Mouse (Mus musculus): ENCODE results near the gene Mllt1. TPM values are rescaled to one million over a fixed set of nuclear protein-coding genes. Genes with fewer than 3 reads are reported as not detected.
"Not testable (repeated sequence)": the region's sequence is repeated elsewhere in the genome, so short reads cannot be mapped to it uniquely, and the experiment has no call there.

The Mllt1 gene
- total RNA-seq, 2 experiments from 2014 or later: 68.7 to 72.0 TPM

- no peak for DNase-seq (ENCODE audit: low spot score in 2 of 2)
Measured at GRCm38 (mm10) chr17:56936731-56937130, 1.5 kb upstream of the Mllt1 start.

- peak in 1 of 2 experiments; percentile 66 for DNase-seq (ENCODE audit: low spot score in 2 of 2)
Measured at GRCm38 (mm10) chr17:56934545-56935330, 477 bp downstream of the Mllt1 start.

- no peak for DNase-seq (ENCODE audit: low spot score in 2 of 2)
Measured at GRCm38 (mm10) chr17:56933395-56933794, 1.8 kb downstream of the Mllt1 start.

- no peak for DNase-seq (ENCODE audit: low spot score in 2 of 2)
Measured at GRCm38 (mm10) chr17:56930026-56930425, 5.2 kb downstream of the Mllt1 start.

- DNase-seq (ENCODE audit: low spot score in 2 of 2): no peak
Measured at GRCm38 (mm10) chr17:56929530-56929929, 5.7 kb downstream of the Mllt1 start.

GRCm38 (mm10) chr17:56929101-56929500 lies 6.1 kb downstream of the Mllt1 start:
- DNase-seq (ENCODE audit: low spot score in 2 of 2): no peak

- DNase-seq (ENCODE audit: low spot score in 2 of 2): no peak
Measured at GRCm38 (mm10) chr17:56925998-56926397, 9.2 kb downstream of the Mllt1 start.

- no peak for DNase-seq (ENCODE audit: low spot score in 2 of 2)
Measured at GRCm38 (mm10) chr17:56919725-56920124, 15.5 kb downstream of the Mllt1 start.

- DNase-seq (ENCODE audit: low spot score in 2 of 2): no peak
Measured at GRCm38 (mm10) chr17:56917166-56917565, 18.0 kb downstream of the Mllt1 start.

GRCm38 (mm10) chr17:56913444-56913843 lies 21.8 kb downstream of the Mllt1 start:
- no peak for DNase-seq (ENCODE audit: low spot score in 2 of 2)

- no peak for DNase-seq (ENCODE audit: low spot score in 2 of 2)
Measured at GRCm38 (mm10) chr17:56913023-56913422, 22.2 kb downstream of the Mllt1 start.

GRCm38 (mm10) chr17:56909764-56910163 lies 25.5 kb downstream of the Mllt1 start:
- not testable (repeated sequence) for DNase-seq (ENCODE audit: low spot score in 2 of 2)

- no peak for DNase-seq (ENCODE audit: low spot score in 2 of 2)
Measured at GRCm38 (mm10) chr17:56907887-56908286, 27.3 kb downstream of the Mllt1 start.

- DNase-seq (ENCODE audit: low spot score in 2 of 2): no peak
Measured at GRCm38 (mm10) chr17:56907096-56907495, 28.1 kb downstream of the Mllt1 start.

GRCm38 (mm10) chr17:56906166-56906565 lies 29.0 kb downstream of the Mllt1 start:
- DNase-seq (ENCODE audit: low spot score in 2 of 2): no peak

GRCm38 (mm10) chr17:56902698-56903097 lies 32.5 kb downstream of the Mllt1 start:
- no peak for DNase-seq (ENCODE audit: low spot score in 2 of 2)

- DNase-seq (ENCODE audit: low spot score in 2 of 2): peak; percentile 87 to 89
Measured at GRCm38 (mm10) chr17:56897630-56898195, 37.5 kb downstream of the Mllt1 start.

GRCm38 (mm10) chr17:56896513-56897129 lies 38.6 kb downstream of the Mllt1 start:
- peak in 1 of 2 experiments; percentile 46 for DNase-seq (ENCODE audit: low spot score in 2 of 2)

GRCm38 (mm10) chr17:56895368-56895918 lies 39.8 kb downstream of the Mllt1 start:
- DNase-seq (ENCODE audit: low spot score in 2 of 2): no peak

- no peak for DNase-seq (ENCODE audit: low spot score in 2 of 2)
Measured at GRCm38 (mm10) chr17:56890018-56890417, 45.2 kb downstream of the Mllt1 start.

GRCm38 (mm10) chr17:56888050-56888449 lies 47.2 kb downstream of the Mllt1 start:
- no peak for DNase-seq (ENCODE audit: low spot score in 2 of 2)

GRCm38 (mm10) chr17:56884809-56885208 lies 50.4 kb downstream of the Mllt1 start:
- DNase-seq (ENCODE audit: low spot score in 2 of 2): no peak
